In the genomic region with DNA sequence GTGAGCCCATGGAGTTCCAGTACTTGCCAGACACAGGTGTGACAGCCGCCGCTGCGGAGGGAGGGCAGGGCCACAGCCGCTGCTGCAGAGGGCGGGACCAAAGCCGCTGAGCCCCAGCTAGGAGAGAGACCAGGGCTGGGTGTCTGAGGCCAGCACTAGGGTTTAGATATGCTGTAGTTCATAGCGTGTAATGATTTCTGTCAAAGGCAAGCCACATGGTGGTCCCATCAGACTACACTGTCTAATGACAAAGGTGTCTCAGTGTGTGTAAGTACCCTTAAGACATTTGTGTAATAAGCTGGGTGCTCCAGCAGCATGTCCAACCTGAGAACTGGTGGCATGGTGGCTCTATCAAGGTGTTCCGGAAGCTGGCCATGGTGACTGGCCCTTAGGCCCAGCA, we compare ENCODE assay signal across 16 mouse cellular contexts.
"Had no signal": no experiment of that assay in that cellular context is flagged by ENCODE, and none has a peak within 500 bp of the region (broad histone marks: within the 10 kb centered on the region; RNA-seq: fewer than 3 reads in every experiment).

No protein-coding gene starts in this region.

- H3K4me3 ChIP-seq: lung, embryonic 15.5 days; megakaryocyte, embryonic 14.5 days; midbrain, embryonic 13.5 days; midbrain, embryonic 15.5 days; neural tube, embryonic 12.5 days; stomach, embryonic 15.5 days had no signal

- H3K4me2 ChIP-seq: lung, embryonic 15.5 days; midbrain, embryonic 11.5 days; midbrain, embryonic 13.5 days; midbrain, embryonic 15.5 days; neural tube, embryonic 12.5 days; stomach, embryonic 15.5 days had no signal

- ATAC-seq: lung, postnatal 0 days; midbrain, embryonic 13.5 days; midbrain, embryonic 15.5 days had no signal

- H3K27me3 ChIP-seq: lung, embryonic 15.5 days; megakaryocyte, embryonic 14.5 days; midbrain, embryonic 13.5 days; midbrain, embryonic 15.5 days; neural tube, embryonic 12.5 days; stomach, embryonic 15.5 days had no signal

- DNase-seq: lung, adult 2 months; lung, postnatal 14 days; lung, postnatal 36 days; right cerebral cortex, postnatal 14 days; thymus, adult 18-20 months; thymus, postnatal 14 days; thymus, postnatal 36 days had no signal

- H3K9ac ChIP-seq: lung, embryonic 15.5 days; midbrain, embryonic 13.5 days; midbrain, embryonic 15.5 days; neural tube, embryonic 12.5 days; stomach, embryonic 15.5 days had no signal

- H3K27ac ChIP-seq: lung, embryonic 15.5 days; macrophage; midbrain, embryonic 13.5 days; midbrain, embryonic 15.5 days; neural tube, embryonic 12.5 days; stomach, embryonic 15.5 days had no signal

- H3K9me3 ChIP-seq: lung, embryonic 15.5 days; megakaryocyte, embryonic 14.5 days; midbrain, embryonic 13.5 days; midbrain, embryonic 15.5 days; neural tube, embryonic 12.5 days; stomach, embryonic 15.5 days had no signal
